Mouse (Mus musculus): ENCODE measurements around the gene Olfr90. TPM values are rescaled to one million over a fixed set of nuclear protein-coding genes. Genes with fewer than 3 reads are reported as not detected.

Gene Olfr90
- total RNA-seq, 2 experiments from 2014 or later, result not detected

- intact Hi-C loops (cut with DNase I), result no loop called here
- DNase-seq, result no peak
Measured at GRCm38 (mm10) chr17:37063063-37063462, 25.2 kb downstream of the Olfr90 start.

- intact Hi-C loops (cut with DNase I), result no loop called here
- no peak for DNase-seq
Measured at GRCm38 (mm10) chr17:37062101-37062641, 26.1 kb downstream of the Olfr90 start.

GRCm38 (mm10) chr17:37061435-37061834 is 26.9 kb downstream of the Olfr90 start:
- intact Hi-C loops (cut with DNase I), result no loop called here
- DNase-seq, result no peak

DNA sequence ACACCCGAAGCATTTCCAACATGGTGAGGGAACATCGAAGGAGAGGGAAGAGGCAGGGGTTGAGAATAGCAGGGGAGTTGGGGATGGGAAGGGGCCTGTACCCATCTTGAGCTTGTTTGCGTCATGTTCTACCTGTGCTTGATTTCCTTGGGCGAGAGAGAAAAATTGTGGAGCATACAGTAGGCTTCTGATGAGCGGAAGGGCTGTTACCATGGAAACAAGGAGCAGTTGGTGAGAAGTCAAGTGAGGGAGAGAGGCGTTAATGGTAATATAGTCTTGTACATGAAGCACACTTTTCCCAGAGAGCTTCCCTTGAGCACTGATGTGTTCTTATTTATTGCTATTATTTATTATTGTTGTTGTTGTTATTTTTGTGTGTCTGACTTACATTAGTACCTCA is 31.3 kb downstream of the Olfr90 start:
- intact Hi-C loops (cut with DNase I), result no loop called here
- DNase-seq, result no peak

DNA sequence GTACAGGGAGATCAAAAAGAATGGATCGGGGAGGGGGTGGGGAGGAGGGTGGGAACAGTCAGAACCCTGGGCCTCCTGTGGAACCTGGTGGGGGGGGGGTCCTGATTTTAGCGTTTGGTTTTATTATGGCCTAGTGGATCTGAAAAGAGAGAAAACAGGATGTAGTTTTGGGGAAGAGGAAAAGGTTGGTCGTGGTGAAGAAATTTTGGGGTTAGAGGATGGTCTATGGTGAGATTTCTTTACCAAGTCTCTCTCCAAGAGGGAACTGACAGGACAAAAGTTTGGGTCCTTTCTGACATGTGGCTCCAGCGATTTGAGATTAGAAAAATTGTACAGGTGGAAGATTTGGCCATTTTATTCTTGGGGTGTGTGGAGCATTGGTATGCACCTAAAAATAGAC is 36.6 kb downstream of the Olfr90 start:
- intact Hi-C loops (cut with DNase I), result no loop called here
- no peak for DNase-seq

- intact Hi-C loops (cut with DNase I), result no loop called here
Measured at GRCm38 (mm10) chr17:37050876-37051275, 37.4 kb downstream of the Olfr90 start.

GRCm38 (mm10) chr17:37050399-37050798 is 37.9 kb downstream of the Olfr90 start:
- peak; percentile 91 for DNase-seq
- intact Hi-C loops (cut with DNase I), result no loop called here

More at GRCm38 (mm10) chr17:37050876-37051275, 37.4 kb downstream of the Olfr90 start:
- DNase-seq, result no peak

DNA sequence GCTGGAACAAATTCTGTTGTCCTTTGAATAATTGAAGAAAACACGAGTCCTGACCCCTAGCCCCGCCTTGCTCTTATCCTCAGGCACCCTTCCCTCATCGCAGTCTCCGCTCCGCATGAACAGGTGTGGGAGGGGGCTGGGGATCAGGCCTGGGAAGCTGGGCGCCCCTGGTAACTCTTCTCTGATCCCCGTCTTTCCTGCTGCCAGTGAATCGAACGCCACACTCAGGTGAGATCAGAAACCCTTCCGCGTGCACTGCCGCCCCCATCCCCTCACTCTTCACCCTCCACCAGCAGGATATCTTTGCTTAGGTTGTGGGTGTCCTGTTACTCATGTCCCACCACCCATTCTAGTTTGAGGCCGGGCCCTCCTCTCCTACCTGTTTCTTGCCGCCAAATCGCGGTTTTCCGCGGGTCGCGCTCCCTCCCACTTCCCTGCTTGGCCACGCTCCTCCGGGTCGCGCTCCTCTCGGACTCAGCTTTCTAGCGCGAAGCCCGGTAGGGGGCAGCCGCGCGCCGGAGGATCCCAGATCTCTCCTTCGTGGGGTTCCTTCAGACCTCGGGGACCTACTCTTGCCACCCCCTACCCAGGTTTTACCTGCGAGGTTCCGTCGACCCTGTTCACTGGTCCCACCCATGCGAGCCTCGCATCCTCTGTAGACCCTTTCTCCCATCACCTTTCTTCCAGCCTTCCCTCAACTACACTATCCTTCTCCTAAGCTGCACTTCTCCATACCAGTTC is 38.6 kb downstream of the Olfr90 start:
- peak; percentile 80 for DNase-seq
- intact Hi-C loops (cut with DNase I), result loop anchor here (5.0 kb wide), 1 partner anchor 102 kb away; no protein-coding TSS in a partner anchor

DNA sequence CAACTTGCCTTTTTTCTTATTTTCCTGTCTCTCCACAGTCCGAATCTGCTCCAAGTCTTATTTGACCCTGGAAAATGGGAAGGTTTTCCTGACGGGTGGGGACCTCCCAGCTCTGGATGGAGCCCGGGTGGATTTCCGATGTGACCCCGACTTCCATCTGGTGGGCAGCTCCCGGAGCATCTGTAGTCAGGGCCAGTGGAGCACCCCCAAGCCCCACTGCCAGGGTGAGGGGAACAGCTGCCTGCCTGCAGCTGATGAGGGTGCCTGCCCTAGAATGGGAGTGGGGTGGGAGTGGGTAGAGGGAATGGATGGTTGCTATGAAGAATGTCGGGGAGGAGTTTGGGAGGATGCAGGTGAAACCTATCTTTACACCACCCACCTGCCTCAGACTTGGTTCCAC is 39.9 kb downstream of the Olfr90 start:
- no peak for DNase-seq
- intact Hi-C loops (cut with DNase I), result loop anchor here (5.0 kb wide), 1 partner anchor 101 kb away; no protein-coding TSS in a partner anchor

GRCm38 (mm10) chr17:37047981-37048380 is 40.3 kb downstream of the Olfr90 start:
- DNase-seq, result no peak
- intact Hi-C loops (cut with DNase I), result loop anchor here (2.0 to 5.0 kb wide), 2 partner anchors 45 to 101 kb away; no protein-coding TSS in a partner anchor

DNA sequence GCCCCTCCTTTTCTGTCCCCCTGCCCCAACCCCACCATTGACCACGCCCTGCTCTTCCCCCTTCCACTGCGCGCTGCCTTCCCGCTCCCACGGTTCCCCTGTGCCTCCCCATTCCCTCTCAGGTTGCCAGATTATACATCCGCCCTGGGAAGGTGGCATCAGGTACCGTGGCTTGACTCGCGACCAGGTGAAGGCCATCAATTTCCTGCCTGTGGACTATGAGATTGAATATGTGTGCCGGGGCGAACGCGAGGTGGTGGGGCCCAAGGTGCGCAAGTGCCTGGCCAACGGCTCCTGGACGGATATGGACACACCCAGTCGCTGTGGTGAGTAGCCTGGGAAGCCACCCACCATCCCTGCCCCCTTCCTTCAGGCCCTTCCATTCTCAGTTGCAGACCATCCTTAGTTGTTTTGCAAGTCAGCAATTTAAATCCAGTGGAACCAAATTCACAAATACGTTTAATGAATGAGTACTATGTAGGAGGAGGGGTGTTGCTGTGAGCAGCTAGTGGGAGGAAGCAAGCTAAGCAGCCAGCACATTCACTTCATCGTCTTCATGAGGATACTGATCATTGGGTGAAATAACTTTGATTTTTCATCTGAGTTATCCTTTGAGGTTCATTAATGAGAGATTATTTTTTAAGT is 40.8 kb downstream of the Olfr90 start:
- DNase-seq, result no peak
- intact Hi-C loops (cut with DNase I), result loop anchor here (2.0 to 5.0 kb wide), 2 partner anchors 45 to 100 kb away; no protein-coding TSS in a partner anchor

GRCm38 (mm10) chr17:37046312-37047112 is 41.8 kb downstream of the Olfr90 start:
- intact Hi-C loops (cut with DNase I), result loop anchor here (2.0 to 5.0 kb wide), 2 partner anchors 44 to 99 kb away; no protein-coding TSS in a partner anchor
- DNase-seq, result peak; percentile 68

GRCm38 (mm10) chr17:37045611-37046311 is 42.5 kb downstream of the Olfr90 start, which contains the start of gene Gabbr1:
Gene Gabbr1 (plus strand): TSS chr17:37045966.
- DNase-seq, result peak; percentile 89
- intact Hi-C loops (cut with DNase I), result loop anchor here (2.0 to 5.0 kb wide), 2 partner anchors 43 to 98 kb away; no protein-coding TSS in a partner anchor

- intact Hi-C loops (cut with DNase I), result loop anchor here (5.0 kb wide), 1 partner anchor 97 kb away; no protein-coding TSS in a partner anchor
- no peak for DNase-seq
Measured at GRCm38 (mm10) chr17:37044651-37045244, 43.6 kb downstream of the Olfr90 start.

DNA sequence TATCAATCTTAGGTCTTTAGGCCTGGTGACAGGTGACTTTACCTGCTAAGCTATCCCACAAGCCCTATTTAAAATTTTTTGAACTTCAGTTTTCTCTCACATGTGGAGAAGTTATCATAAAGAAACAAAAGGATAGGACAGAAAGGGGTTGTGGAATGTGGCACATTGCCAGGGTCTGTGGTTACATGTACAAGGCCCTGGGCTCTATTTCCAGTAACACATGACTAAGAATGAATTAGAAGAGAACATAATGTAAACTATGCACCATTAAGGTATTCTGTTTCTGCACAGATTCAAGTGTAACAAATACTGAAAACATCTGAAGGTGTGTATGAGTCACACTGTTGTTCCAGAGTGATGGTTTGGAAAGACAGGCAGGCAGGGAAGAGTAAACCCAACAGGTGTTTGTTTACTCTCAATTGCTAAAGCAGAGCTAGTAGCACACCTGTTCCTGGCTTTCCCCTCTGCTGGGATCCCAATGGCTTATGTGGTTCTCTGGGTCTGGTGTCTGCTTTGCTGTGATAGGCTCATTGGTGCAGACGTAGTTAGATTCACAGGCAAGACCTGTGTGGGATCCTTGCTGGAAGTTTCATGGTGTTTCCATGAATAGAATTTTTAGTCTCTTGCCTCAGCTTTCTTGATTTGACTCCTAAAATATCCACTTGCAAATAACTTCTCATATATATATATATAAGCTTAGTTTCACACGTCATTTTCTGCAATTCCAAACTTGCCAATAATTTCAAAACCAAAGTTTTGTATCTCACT is 49.0 kb downstream of the Olfr90 start:
- intact Hi-C loops (cut with DNase I), result no loop called here
- no peak for DNase-seq

Data from left cerebral cortex, postnatal 4 days (tissue).